Mouse (Mus musculus) spleen, adult 18-20 months (tissue): ENCODE data around the gene Veph1.
"Not testable (repeated sequence)": the region's sequence is repeated elsewhere in the genome, so short reads cannot be mapped to it uniquely, and the experiment has no call there.

Experiments
- DNase-seq, 2 experiments: peaks; one replicate each; pipeline ENCODE4 v3.0.0; 2022; ENCODE audit warnings: mixed read lengths in 2 of 2

The Veph1 gene

GRCm38 (mm10) chr3:66296545-66296944, at the start of gene Veph1:
TSS of gene Veph1 (minus strand) at chr3:66296837.
- no peak for DNase-seq

- no peak for DNase-seq
Observed at GRCm38 (mm10) chr3:66340742-66341141, 44.1 kb upstream of the Veph1 start.

- DNase-seq = no peak
Observed at GRCm38 (mm10) chr3:66332401-66332729, 35.7 kb upstream of the Veph1 start.

- no peak for DNase-seq
Observed at GRCm38 (mm10) chr3:66331592-66332400, 35.2 kb upstream of the Veph1 start.

- DNase-seq = no peak
Observed at GRCm38 (mm10) chr3:66330896-66331579, 34.4 kb upstream of the Veph1 start.

GRCm38 (mm10) chr3:66325962-66326834, 29.6 kb upstream of the Veph1 start:
- no peak for DNase-seq

GRCm38 (mm10) chr3:66325486-66325951, 28.9 kb upstream of the Veph1 start:
- no peak for DNase-seq

GRCm38 (mm10) chr3:66314793-66315715, 18.4 kb upstream of the Veph1 start:
- DNase-seq = no peak

- no peak for DNase-seq
Observed at GRCm38 (mm10) chr3:66310586-66310985, 13.9 kb upstream of the Veph1 start.

GRCm38 (mm10) chr3:66309531-66309930, 12.9 kb upstream of the Veph1 start:
- DNase-seq = no peak

- no peak for DNase-seq
Observed at GRCm38 (mm10) chr3:66295236-66295635, 1.4 kb downstream of the Veph1 start.

- DNase-seq = no peak
Observed at GRCm38 (mm10) chr3:66294729-66295128, 1.9 kb downstream of the Veph1 start.

- DNase-seq = no peak
Observed at GRCm38 (mm10) chr3:66292356-66292946, 4.2 kb downstream of the Veph1 start.

GRCm38 (mm10) chr3:66263270-66263669, 33.4 kb downstream of the Veph1 start:
- DNase-seq = no peak

- no peak for DNase-seq
Observed at GRCm38 (mm10) chr3:66262319-66262718, 34.3 kb downstream of the Veph1 start.

GRCm38 (mm10) chr3:66254504-66255105, 42.0 kb downstream of the Veph1 start:
- DNase-seq = no peak

- no peak for DNase-seq
Observed at GRCm38 (mm10) chr3:66251842-66252241, 44.8 kb downstream of the Veph1 start.

GRCm38 (mm10) chr3:66240476-66240875, 56.2 kb downstream of the Veph1 start:
- no peak for DNase-seq

- DNase-seq = not testable (repeated sequence)
Observed at GRCm38 (mm10) chr3:66236234-66236871, 60.3 kb downstream of the Veph1 start.

- DNase-seq = no peak
Observed at GRCm38 (mm10) chr3:66224931-66225537, 71.6 kb downstream of the Veph1 start.
